In genomic region chr11:5181850-5182404, GRCm38 (mm10) we compare ENCODE assay signal across 9 mouse cellular contexts. TPM values are rescaled to one million over a fixed set of nuclear protein-coding genes. Genes with fewer than 3 reads are reported as not detected.
A peak's percentile ranks its signal among the peaks of the same experiment; 100 is the strongest.
DNase-seq lines count a peak whose midpoint lies in the region; ATAC-seq and TF ChIP-seq lines count a peak whose summit lies in the region.
"Had no signal": no experiment of that assay in that cellular context is flagged by ENCODE, and none has a peak within 500 bp of the region (broad histone marks: within the 10 kb centered on the region; RNA-seq: fewer than 3 reads in every experiment).

No protein-coding gene starts in this region.

- no peak overlapping the region for H3K4me3 ChIP-seq in midbrain, embryonic 10.5 days
- no peak overlapping the region for H3K4me3 ChIP-seq in midbrain, embryonic 13.5 days (replicated peaks)
- no peak overlapping the region for H3K4me3 ChIP-seq in cerebellum, adult 2 months (replicated peaks; ENCODE audit: insufficient read depth, low read depth, low read length)
- H3K4me3 ChIP-seq in gastrocnemius, adult 2 months, result no peak overlapping the region
- H3K4me3 ChIP-seq in intestine, postnatal 0 days (ENCODE audit: low read depth, low read length), result no peak overlapping the region
- no peak overlapping the region for H3K4me3 ChIP-seq in myocyte
- H3K4me3 ChIP-seq in stomach, embryonic 14.5 days (ENCODE audit: low read depth, low read length), result no peak overlapping the region
- H3K4me3 ChIP-seq: embryonic facial prominence, embryonic 13.5 days had no signal

- no peak for ATAC-seq in midbrain, embryonic 13.5 days
- ATAC-seq in intestine, postnatal 0 days, result peak; percentile 52
- ATAC-seq in stomach, embryonic 14.5 days (ENCODE audit: insufficient number of reproducible peaks, insufficient read depth, low FRiP score, low read depth), result 0 out of 2 replicates have a peak, but pooled peaks have one; percentile 51

- no peak for TF ChIP-seq POLR2A in cerebellum, adult 2 months (IDR thresholded peaks at IDR 0.05; ENCODE audit: borderline replicate concordance, insufficient read depth, low read length)
- TF ChIP-seq POLR2A in myocyte (IDR thresholded peaks at IDR 0.05; ENCODE audit: insufficient read length, low read depth), result no peak

- peaks cover 30% of the 10 kb centered on the region for H3K4me1 ChIP-seq in midbrain, embryonic 10.5 days
- peaks cover 21% of the 10 kb centered on the region for H3K4me1 ChIP-seq in midbrain, embryonic 13.5 days (replicated peaks)
- no peaks in the 10 kb centered on the region for H3K4me1 ChIP-seq in cerebellum, adult 2 months (ENCODE audit: control insufficient read depth, insufficient read depth, low read length)
- H3K4me1 ChIP-seq in intestine, postnatal 0 days (replicated peaks; ENCODE audit: control insufficient read depth, insufficient read depth, low read length), result no peaks in the 10 kb centered on the region
- 0 out of 2 replicates have a peak, but pooled peaks cover 4% of the 10 kb centered on the region for H3K4me1 ChIP-seq in stomach, embryonic 14.5 days (ENCODE audit: control insufficient read depth, insufficient read depth, low read length)

- intact Hi-C loops in gastrocnemius, adult 2 months (cut with DNase I), result loop anchor here (2.0 to 10.0 kb wide), 5 partner anchors 65 to 293 kb away; partner anchors contain the start of genes Kremen1 and Znrf3
- intact Hi-C loops in left cerebral cortex, postnatal 4 days (cut with DNase I), result no loop called here

- no peaks in the 10 kb centered on the region for H3K36me3 ChIP-seq in midbrain, embryonic 10.5 days
- H3K36me3 ChIP-seq in midbrain, embryonic 13.5 days, result no peaks in the 10 kb centered on the region
- H3K36me3 ChIP-seq in intestine, postnatal 0 days (ENCODE audit: control insufficient read depth, insufficient read depth), result no peaks in the 10 kb centered on the region
- no peaks in the 10 kb centered on the region for H3K36me3 ChIP-seq in myocyte (ENCODE audit: control insufficient read depth, insufficient read depth)
- H3K36me3 ChIP-seq in stomach, embryonic 14.5 days (ENCODE audit: control insufficient read depth, insufficient read depth, low read length), result no peaks in the 10 kb centered on the region
- H3K36me3 ChIP-seq: embryonic facial prominence, embryonic 13.5 days had no signal

- peak; percentile 94 for TF ChIP-seq CTCF in cerebellum, adult 2 months (IDR thresholded peaks at IDR 0.05; ENCODE audit: borderline replicate concordance, insufficient read depth, low read depth, low read length)
- TF ChIP-seq CTCF in gastrocnemius, adult 2 months (IDR thresholded peaks at IDR 0.05), result peak; percentile 98
- peak; percentile 100 for TF ChIP-seq CTCF in intestine, postnatal 0 days (IDR thresholded peaks at IDR 0.05; ENCODE audit: low read depth)

- no peaks in the 10 kb centered on the region for H3K79me2 ChIP-seq in myocyte (ENCODE audit: control insufficient read depth, insufficient read depth)

- no peaks in the 10 kb centered on the region for H3K9me3 ChIP-seq in midbrain, embryonic 10.5 days (replicated peaks)
- H3K9me3 ChIP-seq in midbrain, embryonic 13.5 days, result no peaks in the 10 kb centered on the region
- no peaks in the 10 kb centered on the region for H3K9me3 ChIP-seq in intestine, postnatal 0 days (ENCODE audit: control insufficient read depth)
- no peaks in the 10 kb centered on the region for H3K9me3 ChIP-seq in stomach, embryonic 14.5 days (ENCODE audit: control insufficient read depth, low read depth, low read length)
- H3K9me3 ChIP-seq: embryonic facial prominence, embryonic 13.5 days had no signal

- no peak overlapping the region for H3K9ac ChIP-seq in midbrain, embryonic 13.5 days (replicated peaks)
- H3K9ac ChIP-seq in intestine, postnatal 0 days (ENCODE audit: low read depth, low read length), result no peak overlapping the region
- no peak overlapping the region for H3K9ac ChIP-seq in stomach, embryonic 14.5 days (replicated peaks; ENCODE audit: low read depth, low read length)
- H3K9ac ChIP-seq: embryonic facial prominence, embryonic 13.5 days had no signal

- H3K27me3 ChIP-seq in midbrain, embryonic 10.5 days (ENCODE audit: low read depth, poor library complexity, severe bottlenecking), result peaks cover 5% of the 10 kb centered on the region
- H3K27me3 ChIP-seq in midbrain, embryonic 13.5 days, result no peaks in the 10 kb centered on the region
- no peaks in the 10 kb centered on the region for H3K27me3 ChIP-seq in cerebellum, adult 2 months (ENCODE audit: control insufficient read depth, insufficient read depth, low read length)
- no peaks in the 10 kb centered on the region for H3K27me3 ChIP-seq in intestine, postnatal 0 days (replicated peaks; ENCODE audit: control insufficient read depth, insufficient read depth, low read length)
- no peaks in the 10 kb centered on the region for H3K27me3 ChIP-seq in myocyte (ENCODE audit: control insufficient read depth, insufficient read depth, insufficient read length)
- no peaks in the 10 kb centered on the region for H3K27me3 ChIP-seq in stomach, embryonic 14.5 days (ENCODE audit: control insufficient read depth, insufficient read depth, low read length)
- H3K27me3 ChIP-seq: embryonic facial prominence, embryonic 13.5 days had no signal

- no peak overlapping the region for H3K27ac ChIP-seq in midbrain, embryonic 10.5 days (replicated peaks)
- no peak overlapping the region for H3K27ac ChIP-seq in midbrain, embryonic 13.5 days
- no peak overlapping the region for H3K27ac ChIP-seq in cerebellum, adult 2 months (ENCODE audit: insufficient read depth, low read length)
- H3K27ac ChIP-seq in gastrocnemius, adult 2 months, result peak overlapping the region; percentile 78
- H3K27ac ChIP-seq in intestine, postnatal 0 days (ENCODE audit: low read depth, low read length), result no peak overlapping the region
- no peak overlapping the region for H3K27ac ChIP-seq in stomach, embryonic 14.5 days (ENCODE audit: low read length)
- H3K27ac ChIP-seq: embryonic facial prominence, embryonic 13.5 days had no signal

- peak; percentile 85 for DNase-seq in midbrain, embryonic 10.5 days (ENCODE audit: low spot score)
- DNase-seq in cerebellum, adult 2 months, result peak; percentile 76 to 85
- DNase-seq in gastrocnemius, adult 2 months, result peak; percentile 90
- peak; percentile 91 for DNase-seq in left cerebral cortex, postnatal 4 days

- no peak overlapping the region for H3K4me2 ChIP-seq in midbrain, embryonic 13.5 days (replicated peaks)
- no peak overlapping the region for H3K4me2 ChIP-seq in intestine, postnatal 0 days (replicated peaks; ENCODE audit: low read depth)
- peak overlapping the region; percentile 30 for H3K4me2 ChIP-seq in myocyte (ENCODE audit: low read depth)
- no peak overlapping the region for H3K4me2 ChIP-seq in stomach, embryonic 14.5 days (replicated peaks; ENCODE audit: low read depth, low read length)
- H3K4me2 ChIP-seq: embryonic facial prominence, embryonic 13.5 days had no signal

- 23% methylated on average over 13 of the region's 13 CpGs for WGBS in midbrain, embryonic 10.5 days
- WGBS in midbrain, embryonic 13.5 days, result 25% methylated on average over 13 of the region's 13 CpGs
- 24% methylated on average over 13 of the region's 13 CpGs for WGBS in cerebellum, adult 2 months
- WGBS in intestine, postnatal 0 days, result 20% methylated on average over 13 of the region's 13 CpGs
- 11% methylated on average over 13 of the region's 13 CpGs for WGBS in stomach, embryonic 14.5 days

- no peak overlapping the region for H3ac ChIP-seq in myocyte (ENCODE audit: control insufficient read depth, insufficient read length)

TF ChIP-seq in myocyte, 11 proteins besides CTCF, POLR2A, EP300 and RAD21:
- TF ChIP-seq MYOG (IDR thresholded peaks at IDR 0.05; ENCODE audit: control insufficient read depth in 1 of 3, insufficient read depth in 1 of 3, insufficient read length in 2 of 3, low read depth in 2 of 3) (peak in 2 of 3 experiments; percentile 25 to 56), MAX (IDR thresholded peaks at IDR 0.05; ENCODE audit: low read depth) (no peak), REST (IDR thresholded peaks at IDR 0.05; ENCODE audit: insufficient read depth, insufficient read length) (no peak), SRF (IDR thresholded peaks at IDR 0.05; ENCODE audit: control insufficient read depth, insufficient read length, low read depth) (no peak), MYOD1 (IDR thresholded peaks at IDR 0.05; ENCODE audit: control insufficient read depth in 1 of 3, insufficient read length in 2 of 3, low read depth in 2 of 3) (peak in 1 of 3 experiments; percentile 69)

RNA-seq across cellular contexts. Expression of gene Emid1, which starts 29.9 kb away (rescaled TPM):
- polyA plus RNA-seq in midbrain, embryonic 10.5 days (2016; fragmentation: Nextera tagmentation; extraction: Ambion mirVana), result 21.9 and 28.2 TPM in 2 replicates
- 5.6 and 6.7 TPM in 2 replicates for polyA plus RNA-seq in midbrain, embryonic 13.5 days (2015; fragmentation: Nextera tagmentation; extraction: Ambion mirVana)
- 13.3 and 18.7 TPM in 2 replicates for polyA plus RNA-seq in cerebellum, adult 2 months (2012; rRNA removed)
- total RNA-seq in gastrocnemius, adult 2 months (2021), result 10 to 100 TPM in 1 of 2 experiments, 1 to 10 TPM in 1; 5.4 to 10.9 TPM
- polyA plus RNA-seq in intestine, postnatal 0 days (2015; fragmentation: Nextera tagmentation; extraction: Ambion mirVana), result 47.9 and 56.4 TPM in 2 replicates
- total RNA-seq in left cerebral cortex, postnatal 4 days (2021), result 10 to 100 TPM; 38.7 to 43.8 TPM
- polyA plus RNA-seq in myocyte (2012; fragmentation: generic; extraction: Trizol), result 0.04 TPM
- 45.9 and 56.9 TPM in 2 replicates for polyA plus RNA-seq in stomach, embryonic 14.5 days (2014; fragmentation: Nextera tagmentation; extraction: Ambion mirVana)
